Mouse (Mus musculus) embryo, embryonic 11.5 days (tissue): ENCODE results near the gene Rab15.
A peak's percentile ranks its signal among the peaks of the same experiment; 100 is the strongest.

Experiments
- DNase-seq: peaks from one replicate; pipeline ENCODE4 v3.0.0-alpha.2; 2012; ENCODE audit warnings: low read depth, low spot score

The Rab15 gene

GRCm38 (mm10) chr12:76778305-76779083 lies 44.2 kb downstream of the Rab15 start:
- DNase-seq, result no peak

DNA sequence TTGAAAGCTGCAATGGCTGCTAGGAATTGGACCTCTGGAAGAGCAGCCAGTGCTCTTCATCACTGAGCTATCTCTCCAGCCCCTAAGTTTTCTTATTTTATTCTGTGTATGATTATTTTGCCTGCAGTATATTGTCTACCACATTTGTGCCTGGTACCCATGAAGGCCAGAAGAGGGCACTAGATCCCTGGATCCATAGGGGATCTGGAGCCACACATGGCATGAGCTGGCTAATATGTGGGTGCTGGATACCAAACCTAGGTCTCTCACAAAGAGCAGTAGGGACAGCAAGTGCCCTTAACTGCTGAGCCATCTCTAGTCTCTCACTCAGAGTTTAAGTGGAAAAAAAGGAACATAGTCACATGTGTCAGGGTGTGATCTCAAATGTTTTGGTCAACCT lies 44.9 kb downstream of the Rab15 start:
- DNase-seq, result no peak

DNA sequence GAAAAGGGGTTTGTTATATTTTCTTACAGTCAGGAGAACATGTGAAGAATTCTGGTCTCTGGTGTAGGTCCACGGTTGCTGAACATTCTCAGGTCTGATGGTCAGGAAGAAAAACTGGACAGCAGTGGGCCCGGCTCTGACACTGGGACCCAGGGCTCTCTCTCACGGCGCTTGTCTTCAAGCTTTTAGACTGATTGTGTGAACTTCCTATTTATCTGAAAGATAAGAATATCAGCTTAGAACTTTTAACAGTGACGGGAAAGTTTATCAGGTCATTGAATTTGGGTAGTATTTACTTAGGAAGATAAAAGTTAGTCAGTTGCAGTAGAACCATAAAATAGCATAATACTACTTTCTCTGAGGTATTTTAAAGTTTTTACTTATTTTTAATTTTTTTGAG lies 45.8 kb downstream of the Rab15 start:
- no peak for DNase-seq

DNA sequence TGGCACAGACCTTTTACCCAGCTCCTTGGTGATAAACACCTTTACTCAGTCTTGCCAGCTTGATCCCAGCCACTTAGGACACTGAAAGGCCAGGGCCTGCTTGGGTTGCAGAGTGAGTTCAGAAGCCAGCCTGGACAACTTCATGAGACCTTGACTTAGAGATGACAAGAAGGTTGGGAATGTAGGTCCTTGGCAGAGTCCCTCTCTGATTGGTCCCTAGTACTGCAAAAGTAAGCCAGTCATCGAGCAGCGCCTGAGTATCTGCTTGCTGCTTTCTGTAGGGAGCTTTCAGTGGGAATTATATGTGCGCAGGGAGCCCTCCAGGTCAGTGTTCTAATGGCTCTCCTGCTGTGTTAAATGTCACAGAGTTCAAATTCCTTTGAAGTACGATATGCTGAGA lies 47.6 kb downstream of the Rab15 start:
- no peak for DNase-seq

- DNase-seq, result no peak
These were observed 48.1 kb downstream of the Rab15 start for GRCm38 (mm10) chr12:76774652-76775051.

GRCm38 (mm10) chr12:76771540-76771939 lies 51.2 kb downstream of the Rab15 start:
- no peak for DNase-seq

DNA sequence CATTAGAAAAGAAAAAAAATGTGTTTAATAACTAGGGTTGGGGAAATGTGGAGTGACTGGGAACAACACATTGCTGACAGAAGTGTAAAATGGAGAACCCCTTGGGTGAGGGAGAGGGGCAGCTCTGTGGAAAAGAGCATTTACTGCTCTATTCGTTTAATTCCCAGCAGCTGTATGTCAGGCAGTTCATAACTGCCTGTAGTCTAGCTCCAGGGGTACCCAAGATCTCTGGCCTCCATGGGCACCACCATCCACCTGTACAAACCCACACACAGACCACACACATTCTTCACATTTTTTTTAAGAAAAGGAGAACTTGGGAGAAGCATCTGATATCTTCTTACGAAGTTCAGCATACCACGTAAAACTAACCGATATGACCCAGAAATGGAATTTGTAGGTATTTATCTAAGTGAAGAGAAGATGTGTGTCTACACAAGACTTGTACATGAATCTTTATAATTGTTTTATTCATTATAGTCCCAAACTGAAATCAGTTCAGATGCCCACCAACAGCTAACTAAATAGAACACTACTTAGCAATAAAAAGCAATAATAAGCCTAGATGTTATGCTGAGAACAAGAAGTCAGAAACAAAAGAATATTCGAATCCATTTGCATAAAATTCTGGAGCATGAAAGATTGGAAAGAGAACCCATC lies 51.7 kb downstream of the Rab15 start:
- DNase-seq, result no peak

DNA sequence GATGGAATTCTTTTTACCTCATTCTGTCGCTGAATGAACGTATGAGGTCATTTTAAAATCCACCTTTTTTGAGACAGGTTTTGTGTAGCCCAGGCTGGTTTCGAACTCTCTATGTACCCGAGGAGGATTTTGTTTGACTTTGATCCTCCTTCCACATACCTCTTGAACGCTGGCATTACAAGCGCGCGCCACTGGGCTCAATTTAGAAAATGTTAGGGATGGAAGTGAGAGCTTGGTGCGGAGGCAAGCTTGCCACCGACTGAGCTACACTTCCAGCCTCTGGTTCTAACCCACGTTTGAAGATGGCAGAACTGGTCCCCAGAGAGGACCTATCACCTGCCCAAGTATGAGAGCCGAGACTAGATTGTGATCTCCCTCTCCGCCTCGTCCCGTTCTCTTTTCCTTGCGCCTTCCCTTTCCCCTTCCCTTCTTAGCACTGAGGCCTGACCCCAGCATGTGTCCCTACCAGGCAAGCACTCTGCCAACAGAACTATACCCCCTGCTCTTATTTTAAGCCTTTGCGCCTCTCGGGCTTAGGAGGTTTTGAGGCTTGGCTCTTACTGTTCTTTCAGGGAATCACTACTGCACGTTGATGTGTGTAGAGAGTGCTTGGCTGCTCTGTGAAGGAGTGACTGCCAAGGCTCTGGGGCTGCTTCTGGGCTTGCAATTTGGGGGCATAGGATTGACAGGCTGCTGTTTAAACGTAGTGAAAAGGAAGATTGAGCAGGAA lies 56.6 kb downstream of the Rab15 start:
- DNase-seq, result no peak

DNA sequence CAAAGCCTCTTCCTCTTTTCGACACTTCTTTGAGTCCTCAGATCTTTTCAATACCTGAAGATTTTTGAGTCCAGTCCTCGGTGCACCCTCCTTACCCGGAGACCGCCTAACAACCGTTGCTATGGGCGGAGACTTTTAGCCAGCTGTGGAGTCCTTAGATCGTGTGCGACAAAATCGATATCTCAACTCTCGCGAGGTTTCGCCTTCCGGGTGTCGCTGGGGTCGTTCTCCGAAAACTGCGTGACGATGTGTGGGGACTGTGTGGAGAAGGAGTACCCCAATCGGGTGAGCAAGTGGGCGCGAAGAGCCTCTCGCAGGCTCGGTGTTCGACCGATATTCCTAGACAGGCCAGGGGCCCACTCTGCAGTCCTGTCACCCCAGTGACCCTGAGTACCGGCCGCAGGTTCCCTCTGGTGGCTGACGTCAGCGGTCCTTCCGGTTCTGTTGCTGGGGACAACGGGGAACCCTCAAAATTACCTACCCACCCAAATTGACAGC lies 57.3 kb downstream of the Rab15 start, which contains the start of the genes Churc1 and Fntb:
Gene Churc1 (plus strand): TSS at position 185 of the 498 bp plus-strand sequence.
Gene Fntb (plus strand): TSS at position 236 of the 498 bp plus-strand sequence.
- peak; percentile 93 for DNase-seq

GRCm38 (mm10) chr12:76752652-76753318 lies 69.9 kb downstream of the Rab15 start:
- peak; percentile 29 for DNase-seq

DNA sequence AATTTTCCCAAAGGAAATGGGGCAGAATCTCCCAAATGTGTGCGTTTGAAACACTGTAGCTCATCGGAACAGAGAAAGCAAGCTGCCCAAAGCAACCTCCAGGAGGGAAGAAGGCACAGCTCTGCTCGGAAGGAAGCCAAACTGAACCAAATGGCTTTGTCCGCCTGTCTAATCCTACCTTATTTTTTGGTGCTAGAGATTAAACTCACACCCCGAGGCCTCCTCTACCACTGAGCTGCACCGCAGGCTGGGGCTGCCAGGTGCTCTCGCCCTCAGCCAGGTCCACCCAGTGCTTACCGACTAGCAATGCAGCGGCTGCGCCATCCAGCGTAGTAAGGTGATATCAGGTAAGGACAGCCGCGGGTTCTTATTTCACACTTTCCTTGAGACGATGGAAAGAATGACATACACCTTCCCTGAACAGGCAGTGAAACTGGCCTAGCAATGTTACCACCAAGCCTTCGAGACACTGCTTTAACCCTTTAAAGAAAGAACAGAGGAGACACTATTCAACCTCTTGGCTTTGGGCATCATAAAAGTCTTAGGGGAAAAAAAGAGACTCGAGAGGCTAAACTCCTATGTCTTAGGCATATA lies 71.7 kb downstream of the Rab15 start:
- no peak for DNase-seq
